Mouse (Mus musculus) 416B (cell line): ENCODE data around the gene Tmprss12.
"Not testable (repeated sequence)": the region's sequence is repeated elsewhere in the genome, so short reads cannot be mapped to it uniquely, and the experiment has no call there.

Source experiments
- DNase-seq: peaks from one replicate; pipeline ENCODE4 v3.0.0; 2011; ENCODE audit warnings: low read depth

Tmprss12 gene

GRCm38 (mm10) chr15:100280626-100281025 lies at the start of gene Tmprss12:
Gene Tmprss12, plus strand, starts transcription at chr15:100280837.
- no peak for DNase-seq

GRCm38 (mm10) chr15:100231616-100232525 lies 48.8 kb upstream of the Tmprss12 start:
- peak; percentile 73 for DNase-seq

DNA sequence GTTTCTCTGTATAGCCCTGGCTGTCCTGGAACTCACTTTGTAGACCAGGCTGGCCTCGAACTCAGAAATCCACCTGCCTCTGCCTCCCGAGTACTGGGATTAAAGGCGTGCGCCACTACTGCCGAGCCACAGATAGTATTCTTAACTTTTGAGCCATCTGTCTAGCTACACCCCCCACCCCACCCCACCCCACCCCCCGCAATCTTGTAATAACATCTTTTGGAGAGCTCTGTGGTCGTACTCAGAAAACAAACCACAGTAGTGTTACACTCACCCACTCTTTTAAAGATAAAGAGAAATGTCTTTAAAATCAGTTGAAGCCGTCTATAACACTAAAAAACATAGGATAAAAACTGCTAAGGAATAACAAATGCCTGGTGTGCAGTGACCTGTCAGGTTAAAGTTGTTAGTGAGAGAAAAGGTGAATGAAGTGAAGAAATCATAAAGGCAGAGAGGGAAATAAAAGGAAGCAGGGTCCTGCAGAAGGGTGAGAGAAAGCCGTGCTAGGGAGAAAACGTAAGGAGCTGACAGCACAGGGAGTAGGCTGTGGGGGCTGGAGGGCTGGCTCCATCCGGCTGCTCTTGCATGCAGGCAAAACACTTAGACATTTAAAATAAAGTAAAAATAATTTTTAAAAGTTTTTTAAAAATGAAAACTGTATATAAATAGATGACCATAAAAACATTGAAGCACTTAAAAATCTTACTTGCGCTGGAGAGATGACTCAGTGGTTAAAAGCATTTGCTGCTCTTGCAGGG lies 45.2 kb upstream of the Tmprss12 start:
- no peak for DNase-seq

DNA sequence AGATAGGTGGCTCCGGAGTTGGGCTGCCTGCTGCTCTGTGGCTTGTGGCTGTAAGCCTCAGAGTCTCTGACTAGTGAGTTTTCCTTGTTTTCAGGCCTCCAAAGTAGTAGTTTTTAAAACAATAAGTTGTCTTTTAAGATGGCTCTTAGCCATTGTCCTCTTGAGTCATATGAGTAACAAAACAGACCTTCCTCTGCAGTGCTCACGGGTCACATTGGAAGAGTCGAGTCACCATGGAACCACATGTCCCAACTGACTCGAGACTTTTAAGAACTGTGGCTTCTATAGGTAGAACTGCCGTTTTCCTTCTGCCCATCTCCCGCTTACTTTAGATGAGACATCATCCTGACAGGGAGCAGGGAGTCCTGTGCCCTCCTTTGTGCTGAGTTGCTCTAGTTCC lies 43.7 kb upstream of the Tmprss12 start:
- peak; percentile 84 for DNase-seq

- no peak for DNase-seq
Observed at GRCm38 (mm10) chr15:100241780-100242179, 38.9 kb upstream of the Tmprss12 start.

DNA sequence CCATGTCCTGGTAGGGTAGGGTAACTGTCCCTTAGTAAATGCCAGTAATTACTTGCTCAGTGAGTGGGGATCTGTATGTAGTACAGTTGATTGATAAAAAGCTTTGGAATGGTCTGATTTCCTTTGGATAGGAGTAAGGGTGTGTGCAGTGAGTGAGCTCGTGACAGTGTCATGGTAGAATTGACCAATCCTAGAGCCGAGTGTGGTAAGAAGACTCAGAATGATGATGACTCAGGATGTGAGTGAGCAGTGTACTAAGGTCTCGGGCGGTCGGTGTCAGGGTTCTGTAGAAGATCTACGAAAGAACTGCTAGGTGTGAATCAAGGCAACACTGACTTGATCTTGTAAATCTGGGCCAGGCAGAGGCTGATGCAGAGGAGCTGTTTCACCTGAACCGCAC lies 34.7 kb upstream of the Tmprss12 start:
- peak; percentile 58 for DNase-seq

GRCm38 (mm10) chr15:100247296-100247695 lies 33.3 kb upstream of the Tmprss12 start:
- DNase-seq: no peak

DNA sequence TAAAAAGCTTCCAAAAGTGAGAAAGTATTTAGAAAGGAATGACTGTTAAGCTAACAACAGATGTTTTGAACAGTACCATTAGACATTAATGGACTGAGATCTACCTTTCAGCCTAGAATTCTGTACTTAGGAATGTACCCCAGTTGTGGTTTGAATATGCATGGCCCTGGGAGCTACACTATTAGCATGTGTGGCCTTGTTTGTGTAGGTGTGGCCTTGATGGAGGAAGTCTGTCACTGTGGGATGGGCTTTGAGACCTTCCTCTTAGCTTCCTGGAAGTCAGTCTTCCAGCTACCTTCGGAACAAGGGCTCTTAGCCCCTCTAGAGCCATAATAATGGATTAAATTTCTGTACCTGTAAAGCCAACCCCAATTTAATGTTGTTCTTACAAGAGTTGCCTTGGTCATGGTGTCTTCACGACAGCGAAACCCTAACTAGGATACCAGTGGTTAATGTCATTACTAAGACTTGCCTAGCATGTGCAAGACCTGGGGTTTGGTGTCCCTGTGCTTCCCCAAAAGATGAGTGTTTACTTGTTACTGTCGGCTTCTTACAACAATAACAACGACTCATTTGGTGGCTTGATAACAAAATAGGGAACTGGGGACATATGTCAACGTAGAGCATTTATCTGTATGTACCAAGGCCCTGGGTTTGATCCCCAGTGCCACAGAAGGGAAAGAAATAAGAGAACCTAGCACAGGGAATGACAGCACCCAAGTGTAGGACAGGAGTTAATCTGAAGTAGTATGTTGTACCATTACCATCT lies 31.8 kb upstream of the Tmprss12 start:
- peak; percentile 44 for DNase-seq

GRCm38 (mm10) chr15:100251153-100251780 lies 29.4 kb upstream of the Tmprss12 start:
- no peak for DNase-seq

GRCm38 (mm10) chr15:100256386-100256785 lies 24.3 kb upstream of the Tmprss12 start:
- DNase-seq: no peak

GRCm38 (mm10) chr15:100257305-100257704 lies 23.3 kb upstream of the Tmprss12 start:
- no peak for DNase-seq

GRCm38 (mm10) chr15:100258646-100259425 lies 21.8 kb upstream of the Tmprss12 start:
- DNase-seq: no peak

- DNase-seq: peak; percentile 53
Observed at GRCm38 (mm10) chr15:100260351-100260750, 20.3 kb upstream of the Tmprss12 start.

- peak; percentile 63 for DNase-seq
Observed at GRCm38 (mm10) chr15:100263246-100263905, 17.3 kb upstream of the Tmprss12 start.

DNA sequence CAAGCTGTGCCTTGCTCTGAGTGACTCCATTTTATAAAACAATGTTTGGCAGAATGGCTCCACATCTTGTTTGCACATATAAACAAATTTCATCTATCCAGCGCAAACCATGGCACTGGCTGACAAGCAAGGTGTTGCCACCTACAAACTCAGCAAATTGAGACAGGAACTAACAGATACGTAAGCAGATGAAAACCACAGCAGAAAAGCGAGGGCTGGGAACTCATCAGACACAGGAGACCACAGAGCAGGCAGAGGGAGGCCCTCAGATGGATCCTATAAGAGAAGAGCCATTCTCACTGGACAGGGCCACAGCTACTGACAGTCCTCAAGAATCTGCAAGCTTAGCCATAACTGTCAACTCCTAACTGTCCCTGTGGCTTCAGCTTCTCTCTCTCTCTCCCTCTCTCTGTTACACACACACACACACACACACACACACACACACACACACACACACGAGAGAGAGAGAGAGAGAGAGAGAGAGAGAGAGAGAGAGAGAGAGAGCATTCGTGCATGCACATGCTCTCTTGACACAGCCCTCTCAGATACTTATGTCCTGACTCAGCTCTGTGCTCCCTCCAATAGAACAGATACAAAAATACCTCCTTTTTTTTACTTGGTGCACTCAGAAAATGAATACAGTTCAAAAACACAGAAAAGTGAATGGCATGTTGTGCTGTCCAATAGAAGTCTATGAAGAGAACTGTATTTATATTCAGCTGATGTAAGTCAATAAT lies 14.9 kb upstream of the Tmprss12 start:
- DNase-seq: no peak

GRCm38 (mm10) chr15:100268916-100269315 lies 11.7 kb upstream of the Tmprss12 start:
- no peak for DNase-seq

GRCm38 (mm10) chr15:100269776-100270175 lies 10.9 kb upstream of the Tmprss12 start:
- DNase-seq: no peak

- DNase-seq: not testable (repeated sequence)
Observed at GRCm38 (mm10) chr15:100270609-100271008, 10.0 kb upstream of the Tmprss12 start.

DNA sequence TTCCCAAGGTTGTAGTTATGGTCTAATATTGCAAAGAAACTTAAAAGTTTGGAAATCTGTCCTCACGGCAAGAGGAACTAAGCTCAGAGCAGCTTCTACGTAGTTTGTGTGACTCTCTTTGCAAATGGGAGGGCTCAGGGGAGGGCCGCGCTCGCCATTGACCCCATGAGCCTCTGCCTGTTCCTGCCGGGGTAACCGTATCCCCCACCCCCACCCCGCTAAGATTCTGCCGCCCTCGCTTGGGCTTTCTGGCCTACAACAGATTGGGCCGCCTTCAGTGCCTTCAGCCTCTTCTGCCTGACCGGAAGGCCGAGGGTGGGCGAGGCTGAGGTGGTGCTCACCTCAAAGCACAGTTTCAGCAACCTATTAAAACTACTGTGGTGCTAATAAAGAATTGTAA lies 9.2 kb upstream of the Tmprss12 start:
- DNase-seq: no peak
